Comparison of ENCODE assay signal across 31 mouse cellular contexts in genomic region chr7:82101314-82101713, GRCm38 (mm10).
"Had no signal": no experiment of that assay in that cellular context is flagged by ENCODE, and none has a peak within 500 bp of the region (broad histone marks: within the 10 kb centered on the region; RNA-seq: fewer than 3 reads in every experiment).

No protein-coding gene starts in this region.

- DNase-seq: left cerebral cortex, postnatal 4 days; liver; liver, embryonic 13.5 days; liver, postnatal 0 days; lung, adult 18-20 months; lung, adult 2 months; lung, embryonic 14.5 days; lung, postnatal 10 days; lung, postnatal 14 days; lung, postnatal 36 days; lung, postnatal 4 days; midbrain, embryonic 14.5 days had no signal

- H3K4me2 ChIP-seq: limb, embryonic 12.5 days; limb, embryonic 13.5 days; limb, embryonic 15.5 days; liver, embryonic 11.5 days; liver, embryonic 12.5 days; liver, embryonic 13.5 days; liver, embryonic 15.5 days; lung, embryonic 14.5 days; lung, embryonic 15.5 days; midbrain, embryonic 12.5 days; midbrain, embryonic 13.5 days; neural tube, embryonic 12.5 days; neural tube, embryonic 13.5 days had no signal

- H3K9me3 ChIP-seq: limb, embryonic 10.5 days; limb, embryonic 12.5 days; limb, embryonic 13.5 days; limb, embryonic 15.5 days; liver, embryonic 12.5 days; liver, embryonic 13.5 days; liver, embryonic 15.5 days; lung, embryonic 15.5 days; midbrain, embryonic 10.5 days; midbrain, embryonic 12.5 days; midbrain, embryonic 13.5 days; neural tube, embryonic 12.5 days; neural tube, embryonic 13.5 days had no signal

- ATAC-seq: liver, embryonic 12.5 days; liver, postnatal 0 days; lung, postnatal 0 days; midbrain, embryonic 13.5 days; midbrain, embryonic 16.5 days had no signal

- H3K27me3 ChIP-seq: limb, embryonic 12.5 days; limb, embryonic 13.5 days; limb, embryonic 15.5 days; liver, embryonic 12.5 days; liver, embryonic 13.5 days; lung, embryonic 15.5 days; megakaryocyte, embryonic 14.5 days; midbrain, embryonic 12.5 days; midbrain, embryonic 13.5 days; neural tube, embryonic 12.5 days; neural tube, embryonic 13.5 days had no signal

- H3K27ac ChIP-seq: limb, embryonic 10.5 days; limb, embryonic 12.5 days; limb, embryonic 13.5 days; limb, embryonic 15.5 days; liver, embryonic 12.5 days; liver, embryonic 13.5 days; liver, embryonic 14.5 days; liver, embryonic 15.5 days; lung, embryonic 15.5 days; macrophage; midbrain, embryonic 10.5 days; midbrain, embryonic 12.5 days; midbrain, embryonic 13.5 days; neural tube, embryonic 12.5 days; neural tube, embryonic 13.5 days had no signal

- H3K36me3 ChIP-seq: limb, embryonic 10.5 days; limb, embryonic 12.5 days; limb, embryonic 13.5 days; limb, embryonic 15.5 days; liver, embryonic 12.5 days; liver, embryonic 13.5 days; liver, embryonic 15.5 days; lung, embryonic 15.5 days; midbrain, embryonic 10.5 days; midbrain, embryonic 12.5 days; midbrain, embryonic 13.5 days; neural tube, embryonic 12.5 days; neural tube, embryonic 13.5 days had no signal

- H3K9ac ChIP-seq: limb, embryonic 12.5 days; limb, embryonic 13.5 days; limb, embryonic 15.5 days; liver, embryonic 12.5 days; liver, embryonic 13.5 days; liver, embryonic 14.5 days; liver, embryonic 15.5 days; liver, postnatal 0 days; lung, embryonic 14.5 days; lung, embryonic 15.5 days; midbrain, embryonic 12.5 days; midbrain, embryonic 13.5 days; neural tube, embryonic 12.5 days; neural tube, embryonic 13.5 days had no signal

- H3K4me1 ChIP-seq: limb, embryonic 10.5 days; liver, embryonic 12.5 days; liver, embryonic 13.5 days; liver, embryonic 15.5 days; lung, embryonic 15.5 days; megakaryocyte, embryonic 14.5 days; midbrain, embryonic 10.5 days; midbrain, embryonic 12.5 days; midbrain, embryonic 13.5 days; neural tube, embryonic 12.5 days; neural tube, embryonic 13.5 days had no signal

- H3K4me3 ChIP-seq: limb, embryonic 10.5 days; limb, embryonic 12.5 days; limb, embryonic 13.5 days; limb, embryonic 15.5 days; liver, embryonic 12.5 days; liver, embryonic 13.5 days; liver, embryonic 15.5 days; lung, embryonic 15.5 days; megakaryocyte, embryonic 14.5 days; midbrain, embryonic 10.5 days; midbrain, embryonic 12.5 days; midbrain, embryonic 13.5 days; myocyte; neural tube, embryonic 12.5 days; neural tube, embryonic 13.5 days had no signal
